Mouse (Mus musculus) liver, adult 2 months (tissue): Measurements from ENCODE around the gene Perm1. TPM values are rescaled to one million over a fixed set of nuclear protein-coding genes. Genes with fewer than 3 reads are reported as not detected.

Source experiments
- DNase-seq: peaks from one replicate; pipeline ENCODE4 v3.0.0-alpha.2; 2011; ENCODE audit warnings: low read depth, low spot score; ENCODE audit errors: extremely low read depth
- H3K27ac ChIP-seq: fragments of 200-500 bp; replicated peaks from 2 replicates; pipeline ENCODE4 v1.5.1; 2012; ENCODE audit warnings: low read depth, mild to moderate bottlenecking, control low read depth, inconsistent platforms, low read length; ENCODE audit not compliant: insufficient read depth
- H3K27me3 ChIP-seq: fragments of 200-500 bp; 2 replicates; pipeline ENCODE4 v1.6.1; 2012; ENCODE audit warnings: mild to moderate bottlenecking, moderate library complexity, low read length, inconsistent platforms; ENCODE audit not compliant: control insufficient read depth, insufficient read depth
- H3K36me3 ChIP-seq: fragments of 200-500 bp; 2 replicates; pipeline ENCODE4 v1.6.1; 2012; ENCODE audit warnings: low read length, inconsistent platforms; ENCODE audit not compliant: control insufficient read depth, insufficient read depth
- H3K4me1 ChIP-seq: fragments of 200-500 bp; 2 replicates; pipeline ENCODE4 v1.6.1; 2011; ENCODE audit warnings: low read length; ENCODE audit not compliant: control insufficient read depth, insufficient read depth
- H3K4me3 ChIP-seq: fragments of 200-500 bp; 2 replicates; pipeline ENCODE4 v1.5.1; 2011; ENCODE audit warnings: low read depth, mild to moderate bottlenecking, control low read depth, low read length, moderate library complexity; ENCODE audit not compliant: insufficient read depth
- H3K79me2 ChIP-seq: fragments of 200-500 bp; 2 replicates; pipeline ENCODE4 v1.6.1; 2012; ENCODE audit warnings: inconsistent platforms, mild to moderate bottlenecking, low read length, moderate library complexity; ENCODE audit not compliant: control insufficient read depth, insufficient read depth
- H3K9ac ChIP-seq: fragments of 200-500 bp; 2 replicates; pipeline ENCODE4 v1.6.1; 2012; ENCODE audit warnings: low read depth, mild to moderate bottlenecking, control low read depth, inconsistent platforms, low read length
- CTCF ChIP-seq: fragments of 200-500 bp; IDR thresholded peaks from 2 replicates; pipeline ENCODE4 v1.5.1; 2011; ENCODE audit warnings: low read depth, low read length, control low read depth
- POLR2A ChIP-seq: fragments of 200-500 bp; IDR thresholded peaks from 2 replicates; pipeline ENCODE4 v1.6.1; 2011; ENCODE audit warnings: low read length, control low read depth; ENCODE audit not compliant: insufficient read depth; ENCODE audit errors: extremely low read depth
- WGBS: fragments of 180-500 bp; shearing (Covaris S2); methylation state at CpG from one replicate; pipeline ENCODE4 v1.1.7; 2018; 5-methylcytosine and 5-hydroxymethylcytosine counted together
- polyA plus RNA-seq: library from polyadenylated mRNA; depleted of rRNA; stranded (reverse); fragments of >200 nt; gene quantifications from 2 replicates; pipeline ENCODE4 v1.2.3, GENCODE M21; 2012
- total RNA-seq: library from RNA; depleted of rRNA; stranded (reverse); fragments of >200 nt; gene quantifications from 2 replicates; pipeline ENCODE4 v1.2.3, GENCODE M21; 2014

Perm1 gene
- total and polyA plus RNA-seq, 2 experiments, result 0.04 to 0.09 TPM

- Histone ChIP-seq H3K79me2 (no peaks in the 10 kb centered on the region; the same call in 1 of the 2 replicates), H3K36me3 (no peaks in the 10 kb centered on the region), H3K4me3 (no peak overlapping the region), H3K4me1 (no peaks in the 10 kb centered on the region), H3K9ac (no peak overlapping the region), H3K27me3 (no peaks in the 10 kb centered on the region), H3K27ac (no peak overlapping the region)
- TF ChIP-seq CTCF (no peak), POLR2A (no peak)
- no peak for DNase-seq
- WGBS, result 77% methylated on average over 5 of the region's 5 CpGs
Measured at GRCm38 (mm10) chr4:156183747-156184146, 31.9 kb upstream of the Perm1 start.

GRCm38 (mm10) chr4:156184291-156184954 is 31.2 kb upstream of the Perm1 start:
- Histone ChIP-seq H3K36me3 (no peaks in the 10 kb centered on the region), H3K4me1 (no peaks in the 10 kb centered on the region), H3K27me3 (no peaks in the 10 kb centered on the region), H3K4me3 (no peak overlapping the region), H3K27ac (no peak overlapping the region), H3K79me2 (no peaks in the 10 kb centered on the region; the same call in 1 of the 2 replicates), H3K9ac (no peak overlapping the region)
- TF ChIP-seq POLR2A (no peak), CTCF (no peak)
- DNase-seq, result no peak
- WGBS, result 84% methylated on average over 7 of the region's 7 CpGs

- TF ChIP-seq CTCF (no peak), POLR2A (no peak)
- no peaks in the 10 kb centered on the region; the same call in 1 of the 2 replicates for H3K79me2 ChIP-seq
- WGBS, result 94% methylated on average over 13 of the region's 13 CpGs
- H3K27ac ChIP-seq, result no peak overlapping the region
- no peak overlapping the region for H3K4me3 ChIP-seq
- DNase-seq, result no peak
- H3K9ac ChIP-seq, result no peak overlapping the region
- H3K27me3 ChIP-seq, result no peaks in the 10 kb centered on the region
- H3K4me1 ChIP-seq, result no peaks in the 10 kb centered on the region
- no peaks in the 10 kb centered on the region for H3K36me3 ChIP-seq
Measured at GRCm38 (mm10) chr4:156185456-156185949, 30.2 kb upstream of the Perm1 start.

- H3K9ac ChIP-seq, result no peak overlapping the region
- no peak overlapping the region for H3K4me3 ChIP-seq
- no peaks in the 10 kb centered on the region for H3K36me3 ChIP-seq
- no peaks in the 10 kb centered on the region; the same call in 1 of the 2 replicates for H3K79me2 ChIP-seq
- 82% methylated on average over 31 of the region's 31 CpGs for WGBS
- TF ChIP-seq POLR2A (no peak), CTCF (no peak)
- no peaks in the 10 kb centered on the region for H3K4me1 ChIP-seq
- no peaks in the 10 kb centered on the region for H3K27me3 ChIP-seq
- DNase-seq, result no peak
- H3K27ac ChIP-seq, result no peak overlapping the region
Measured at GRCm38 (mm10) chr4:156185950-156186850, 29.5 kb upstream of the Perm1 start.

- H3K4me3 ChIP-seq, result no peak overlapping the region
- H3K36me3 ChIP-seq, result no peaks in the 10 kb centered on the region
- WGBS, result 90% methylated on average over 5 of the region's 5 CpGs
- H3K4me1 ChIP-seq, result no peaks in the 10 kb centered on the region
- no peak for DNase-seq
- TF ChIP-seq POLR2A, result no peak
- TF ChIP-seq CTCF, result no peak
- H3K27me3 ChIP-seq, result no peaks in the 10 kb centered on the region
- no peak overlapping the region for H3K27ac ChIP-seq
- no peaks in the 10 kb centered on the region; the same call in 1 of the 2 replicates for H3K79me2 ChIP-seq
- no peak overlapping the region for H3K9ac ChIP-seq
Measured at GRCm38 (mm10) chr4:156188162-156188810, 27.4 kb upstream of the Perm1 start.
